ENCODE assay signal across 19 mouse cellular contexts in genomic region chr4:40848246-40848645, GRCm38 (mm10). TPM values are rescaled to one million over a fixed set of nuclear protein-coding genes. Genes with fewer than 3 reads are reported as not detected.
DNase-seq lines count a peak whose midpoint lies in the region; ATAC-seq lines count a peak whose summit lies in the region.
"Had no signal": no experiment of that assay in that cellular context is flagged by ENCODE, and none has a peak within 500 bp of the region (broad histone marks: within the 10 kb centered on the region; RNA-seq: fewer than 3 reads in every experiment).

No protein-coding gene starts in this region.

- H3K36me3 ChIP-seq in forebrain, embryonic 15.5 days, result no peaks in the 10 kb centered on the region
- peaks cover 7% of the 10 kb centered on the region; the same call in 1 of the 2 replicates for H3K36me3 ChIP-seq in forebrain, embryonic 10.5 days (replicated peaks)
- no peaks in the 10 kb centered on the region for H3K36me3 ChIP-seq in heart, embryonic 15.5 days
- peaks cover 4% of the 10 kb centered on the region for H3K36me3 ChIP-seq in liver, embryonic 16.5 days (ENCODE audit: control insufficient read depth, insufficient read depth)
- H3K36me3 ChIP-seq: limb, embryonic 15.5 days; neural tube, embryonic 13.5 days had no signal

- no peaks in the 10 kb centered on the region for H3K9me3 ChIP-seq in forebrain, embryonic 15.5 days
- H3K9me3 ChIP-seq in forebrain, embryonic 10.5 days, result no peaks in the 10 kb centered on the region
- no peaks in the 10 kb centered on the region for H3K9me3 ChIP-seq in heart, embryonic 15.5 days (replicated peaks)
- H3K9me3 ChIP-seq in liver, embryonic 16.5 days (replicated peaks; ENCODE audit: control insufficient read depth, low read length), result no peaks in the 10 kb centered on the region
- H3K9me3 ChIP-seq: forebrain, embryonic 13.5 days; limb, embryonic 15.5 days; neural tube, embryonic 13.5 days had no signal

- H3K9ac ChIP-seq in forebrain, embryonic 15.5 days (replicated peaks), result no peak overlapping the region
- H3K9ac ChIP-seq in heart, embryonic 15.5 days, result no peak overlapping the region
- peak overlapping the region; percentile 93; the same call in 1 of the 2 replicates for H3K9ac ChIP-seq in liver, embryonic 16.5 days (ENCODE audit: low read depth, low read length)
- H3K9ac ChIP-seq: forebrain, embryonic 13.5 days; limb, embryonic 15.5 days; neural tube, embryonic 13.5 days had no signal

- no peaks in the 10 kb centered on the region for H3K27me3 ChIP-seq in forebrain, embryonic 15.5 days
- H3K27me3 ChIP-seq in forebrain, embryonic 10.5 days (ENCODE audit: poor library complexity, severe bottlenecking), result no peaks in the 10 kb centered on the region
- no peaks in the 10 kb centered on the region for H3K27me3 ChIP-seq in heart, embryonic 15.5 days
- no peaks in the 10 kb centered on the region for H3K27me3 ChIP-seq in liver, embryonic 16.5 days (ENCODE audit: control insufficient read depth, insufficient read depth, low read depth, low read length)
- H3K27me3 ChIP-seq: forebrain, embryonic 13.5 days; limb, embryonic 15.5 days; neural tube, embryonic 13.5 days had no signal

- H3K4me3 ChIP-seq in forebrain, embryonic 15.5 days, result no peak overlapping the region
- no peak overlapping the region for H3K4me3 ChIP-seq in forebrain, embryonic 10.5 days
- no peak overlapping the region for H3K4me3 ChIP-seq in heart, embryonic 15.5 days
- H3K4me3 ChIP-seq in brown adipose tissue, adult 24 weeks (ENCODE audit: insufficient read depth, low read depth, low read length), result no peak overlapping the region
- H3K4me3 ChIP-seq in liver, embryonic 16.5 days (ENCODE audit: low read depth, low read length), result no peak overlapping the region
- H3K4me3 ChIP-seq: forebrain, embryonic 13.5 days; limb, embryonic 15.5 days; neural tube, embryonic 13.5 days had no signal

- no peak for ATAC-seq in forebrain, embryonic 15.5 days (replicated peaks)
- ATAC-seq in heart, embryonic 15.5 days (replicated peaks; ENCODE audit: insufficient number of reproducible peaks, insufficient read depth, low FRiP score, low read depth), result no peak
- ATAC-seq in liver, embryonic 16.5 days (ENCODE audit: low read depth), result no peak
- ATAC-seq: forebrain, embryonic 13.5 days had no signal

- whole genome bisulfite sequencing in forebrain, embryonic 15.5 days, result 60% methylated on average over 8 of the region's 8 CpGs
- 96% methylated on average over 8 of the region's 8 CpGs for WGBS in forebrain, embryonic 10.5 days
- WGBS in heart, embryonic 15.5 days, result 89% methylated on average over 8 of the region's 8 CpGs
- WGBS in liver, embryonic 16.5 days (ENCODE audit: insufficient replicate concordance), result 84% methylated on average over 8 of the region's 8 CpGs

- no peak overlapping the region for H3K4me2 ChIP-seq in forebrain, embryonic 15.5 days (replicated peaks)
- no peak overlapping the region for H3K4me2 ChIP-seq in heart, embryonic 15.5 days
- peak overlapping the region; percentile 97 for H3K4me2 ChIP-seq in liver, embryonic 16.5 days (ENCODE audit: low read depth, low read length)
- H3K4me2 ChIP-seq: forebrain, embryonic 13.5 days; limb, embryonic 15.5 days; midbrain, embryonic 11.5 days; neural tube, embryonic 13.5 days had no signal

- H3K27ac ChIP-seq in forebrain, embryonic 15.5 days (replicated peaks), result 0 out of 2 replicates have a peak overlapping the region, but pooled peaks have one; percentile 2
- no peak overlapping the region for H3K27ac ChIP-seq in forebrain, embryonic 10.5 days
- H3K27ac ChIP-seq in heart, embryonic 15.5 days, result peak overlapping the region; percentile 89
- H3K27ac ChIP-seq in brown adipose tissue, adult 24 weeks (replicated peaks; ENCODE audit: low read depth, low read length), result peak overlapping the region; percentile 99
- H3K27ac ChIP-seq in liver, embryonic 16.5 days (ENCODE audit: low read length), result peak overlapping the region; percentile 96
- H3K27ac ChIP-seq: forebrain, embryonic 13.5 days; limb, embryonic 15.5 days; neural tube, embryonic 13.5 days had no signal

- H3K4me1 ChIP-seq in forebrain, embryonic 15.5 days, result peaks cover 51% of the 10 kb centered on the region
- H3K4me1 ChIP-seq in forebrain, embryonic 10.5 days, result peaks cover 50% of the 10 kb centered on the region
- H3K4me1 ChIP-seq in heart, embryonic 15.5 days (replicated peaks), result peaks cover 77% of the 10 kb centered on the region
- H3K4me1 ChIP-seq in brown adipose tissue, adult 24 weeks (ENCODE audit: control insufficient read depth, insufficient read depth, insufficient read length, low read length), result peaks cover 56% of the 10 kb centered on the region
- peaks cover 78% of the 10 kb centered on the region for H3K4me1 ChIP-seq in liver, embryonic 16.5 days (ENCODE audit: control insufficient read depth, low read depth, low read length)

- no peak for DNase-seq in forebrain, embryonic 10.5 days (ENCODE audit: extremely low spot score, low spot score)
- no peak for DNase-seq in heart, postnatal 25 days (ENCODE audit: low spot score)
- DNase-seq in embryo, embryonic 9.5 days (ENCODE audit: extremely low spot score), result no peak
- DNase-seq in kidney, adult 8-10 months, result no peak
- DNase-seq: cerebellum, postnatal 14 days; embryo, embryonic 11 days; kidney, adult 2 months; kidney, postnatal 4 days; lung, postnatal 36 days; right cerebral cortex, postnatal 4 days; thymus, adult 2 months had no signal

- intact Hi-C loops in heart, postnatal 25 days (cut with DNase I), result no loop called here

RNA-seq across cellular contexts. Expression of gene B4galt1, which starts 5.6 kb away (rescaled TPM):
- polyA plus RNA-seq in forebrain, embryonic 15.5 days (2015; fragmentation: Nextera tagmentation; extraction: Ambion mirVana), result 7.0 and 7.3 TPM in 2 replicates
- 20.1 TPM in 2 replicates for polyA plus RNA-seq in forebrain, embryonic 10.5 days (2016; fragmentation: Nextera tagmentation; extraction: Ambion mirVana)
- 53.7 and 59.5 TPM in 2 replicates for polyA plus RNA-seq in heart, embryonic 15.5 days (2015; fragmentation: Nextera tagmentation; extraction: Ambion mirVana)
- total RNA-seq in heart, postnatal 25 days (2021), result 10 to 100 TPM; 58.2 to 70.4 TPM
- 33.0 and 33.8 TPM in 2 replicates for polyA plus RNA-seq in brown adipose tissue, adult 24 weeks (2012; ENCODE audit: insufficient read depth, insufficient read length, missing spikeins)
- 29.7 and 32.6 TPM in 2 replicates for polyA plus RNA-seq in liver, embryonic 16.5 days (2015; fragmentation: Nextera tagmentation; extraction: Ambion mirVana)
